Mouse (Mus musculus): ENCODE measurements at regions not wholly inside any gene's neighbourhood (a gene's known extent, or its start where the extent isn't known, plus 50 kb on each side); places are given as distances from the start of the nearest gene placed in this dataset.

- DNase-seq (ENCODE audit: low spot score in 2 of 2) = peak in 1 of 2 experiments; percentile 45
Measured at GRCm38 (mm10) chr1:90288892-90289731, 85.3 kb downstream of the Ackr3 start.

- no peak for DNase-seq (ENCODE audit: low spot score in 2 of 2)
Measured at GRCm38 (mm10) chr1:90289732-90290215, 86.0 kb downstream of the Ackr3 start.

- DNase-seq (ENCODE audit: low spot score in 2 of 2) = no peak
Measured at GRCm38 (mm10) chr1:90290428-90291197, 86.8 kb downstream of the Ackr3 start.

- no peak for DNase-seq (ENCODE audit: low spot score in 2 of 2)
Measured at GRCm38 (mm10) chr1:90291256-90291655, 87.5 kb downstream of the Ackr3 start.

GRCm38 (mm10) chr1:90297751-90298150 lies 94.0 kb downstream of the Ackr3 start:
- DNase-seq (ENCODE audit: low spot score in 2 of 2) = no peak

GRCm38 (mm10) chr1:90300229-90300628 lies 96.4 kb downstream of the Ackr3 start:
- no peak for DNase-seq (ENCODE audit: low spot score in 2 of 2)

- DNase-seq (ENCODE audit: low spot score in 2 of 2) = no peak
Measured at GRCm38 (mm10) chr1:90304331-90304730, 100.6 kb downstream of the Ackr3 start.

- DNase-seq (ENCODE audit: low spot score in 2 of 2) = no peak
Measured at GRCm38 (mm10) chr1:90311016-90311415, 107.2 kb downstream of the Ackr3 start.

GRCm38 (mm10) chr1:90311649-90312442 lies 108.1 kb downstream of the Ackr3 start:
- no peak for DNase-seq (ENCODE audit: low spot score in 2 of 2)

- no peak for DNase-seq (ENCODE audit: low spot score in 2 of 2)
Measured at GRCm38 (mm10) chr1:90313750-90314359, 110.1 kb downstream of the Ackr3 start.

- DNase-seq (ENCODE audit: low spot score in 2 of 2) = no peak
Measured at GRCm38 (mm10) chr1:90317902-90318301, 114.1 kb downstream of the Ackr3 start.

- no peak for DNase-seq (ENCODE audit: low spot score in 2 of 2)
Measured at GRCm38 (mm10) chr1:90318502-90318901, 114.7 kb downstream of the Ackr3 start.

- DNase-seq (ENCODE audit: low spot score in 2 of 2) = no peak
Measured at GRCm38 (mm10) chr1:90320518-90320917, 116.7 kb downstream of the Ackr3 start.

- DNase-seq (ENCODE audit: low spot score in 2 of 2) = no peak
Measured at GRCm38 (mm10) chr1:90321501-90321900, 117.7 kb downstream of the Ackr3 start.

- DNase-seq (ENCODE audit: low spot score in 2 of 2) = no peak
Measured at GRCm38 (mm10) chr1:90327237-90327636, 123.5 kb downstream of the Ackr3 start.

GRCm38 (mm10) chr1:90332531-90332930 lies 128.8 kb downstream of the Ackr3 start:
- no peak for DNase-seq (ENCODE audit: low spot score in 2 of 2)

- DNase-seq (ENCODE audit: low spot score in 2 of 2) = peak in 1 of 2 experiments; percentile 6
Measured at GRCm38 (mm10) chr1:90333676-90334430, 130.1 kb downstream of the Ackr3 start.

- DNase-seq (ENCODE audit: low spot score in 2 of 2) = peak in 1 of 2 experiments; percentile 62
Measured at GRCm38 (mm10) chr1:90335001-90335747, 131.4 kb downstream of the Ackr3 start.

GRCm38 (mm10) chr1:90337876-90338316 lies 134.1 kb downstream of the Ackr3 start:
- DNase-seq (ENCODE audit: low spot score in 2 of 2) = no peak

GRCm38 (mm10) chr1:90342346-90342745 lies 138.6 kb downstream of the Ackr3 start:
- DNase-seq (ENCODE audit: low spot score in 2 of 2) = no peak

Measured in urinary bladder, adult 18-20 months (tissue).